Comparison of ENCODE assay signal across 9 mouse cellular contexts in the genomic region with DNA sequence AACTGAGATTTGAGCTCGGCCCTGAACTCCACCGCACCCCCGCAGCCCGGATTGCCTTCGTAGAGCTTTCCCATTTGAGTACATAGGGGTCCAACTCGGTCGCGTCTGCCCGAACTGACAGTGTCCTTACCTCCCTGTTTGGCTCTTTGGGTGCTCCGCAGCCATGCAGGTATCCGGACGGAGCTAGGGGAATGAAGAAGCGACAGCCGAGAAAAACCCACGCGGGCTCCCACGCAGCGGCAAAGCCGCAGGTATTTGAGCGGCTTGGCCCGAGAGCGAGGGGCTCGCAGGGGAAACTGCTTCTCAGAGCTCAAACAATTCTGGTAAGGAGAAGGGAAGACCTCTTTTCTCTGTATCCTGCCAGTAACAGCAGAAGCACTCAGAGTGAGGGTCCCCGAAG.
DNase-seq lines count a peak whose midpoint lies in the region; ATAC-seq and TF ChIP-seq lines count a peak whose summit lies in the region.
"Had no signal": no experiment of that assay in that cellular context is flagged by ENCODE, and none has a peak within 500 bp of the region (broad histone marks: within the 10 kb centered on the region; RNA-seq: fewer than 3 reads in every experiment).

No protein-coding gene starts in this region.

- no peak overlapping the region for H3K9ac ChIP-seq in kidney, postnatal 0 days (ENCODE audit: low read depth, low read length)
- H3K9ac ChIP-seq in embryonic facial prominence, embryonic 15.5 days = no peak overlapping the region
- H3K9ac ChIP-seq in intestine, embryonic 14.5 days (ENCODE audit: low read length) = no peak overlapping the region
- H3K9ac ChIP-seq in midbrain, embryonic 16.5 days (ENCODE audit: low read depth, low read length) = no peak overlapping the region

- H3K4me1 ChIP-seq in kidney, postnatal 0 days (replicated peaks; ENCODE audit: insufficient read depth, low read length) = peaks cover 22% of the 10 kb centered on the region
- peaks cover 38% of the 10 kb centered on the region for H3K4me1 ChIP-seq in embryonic facial prominence, embryonic 15.5 days
- H3K4me1 ChIP-seq in intestine, embryonic 14.5 days (replicated peaks; ENCODE audit: control insufficient read depth, insufficient read depth, low read length) = peaks cover 19% of the 10 kb centered on the region; the same call in 1 of the 2 replicates
- peaks cover 7% of the 10 kb centered on the region for H3K4me1 ChIP-seq in midbrain, embryonic 16.5 days (ENCODE audit: control insufficient read depth, insufficient read depth, low read length)

- ATAC-seq in kidney, postnatal 0 days (replicated peaks; ENCODE audit: low FRiP score, low read depth) = no peak
- ATAC-seq in embryonic facial prominence, embryonic 15.5 days (ENCODE audit: insufficient number of reproducible peaks, low FRiP score, low TSS enrichment, low read depth) = no peak
- no peak for ATAC-seq in intestine, embryonic 14.5 days (replicated peaks; ENCODE audit: low FRiP score, low TSS enrichment, low read depth)
- ATAC-seq in midbrain, embryonic 16.5 days = no peak

- H3K4me2 ChIP-seq in kidney, postnatal 0 days (ENCODE audit: low read length) = peak overlapping the region; percentile 51
- peak overlapping the region; percentile 49 for H3K4me2 ChIP-seq in embryonic facial prominence, embryonic 15.5 days (replicated peaks)
- H3K4me2 ChIP-seq in intestine, embryonic 14.5 days (ENCODE audit: low read length) = peak overlapping the region; percentile 39
- peak overlapping the region; percentile 39; the same call in 1 of the 2 replicates for H3K4me2 ChIP-seq in midbrain, embryonic 16.5 days (ENCODE audit: low read length)

- WGBS in kidney, postnatal 0 days = 31% methylated on average over 24 of the region's 24 CpGs
- WGBS in embryonic facial prominence, embryonic 15.5 days = 37% methylated on average over 24 of the region's 24 CpGs
- WGBS in intestine, embryonic 14.5 days = 17% methylated on average over 24 of the region's 24 CpGs
- 12% methylated on average over 24 of the region's 24 CpGs for WGBS in midbrain, embryonic 16.5 days

- H3K9me3 ChIP-seq in kidney, postnatal 0 days (replicated peaks; ENCODE audit: low read length) = no peaks in the 10 kb centered on the region
- no peaks in the 10 kb centered on the region for H3K9me3 ChIP-seq in embryonic facial prominence, embryonic 15.5 days (replicated peaks)
- H3K9me3 ChIP-seq in intestine, embryonic 14.5 days (ENCODE audit: control insufficient read depth, low read length) = no peaks in the 10 kb centered on the region
- H3K9me3 ChIP-seq in midbrain, embryonic 16.5 days (replicated peaks; ENCODE audit: control insufficient read depth, low read length, poor library complexity, severe bottlenecking) = no peaks in the 10 kb centered on the region

- H3K27me3 ChIP-seq in kidney, postnatal 0 days (ENCODE audit: insufficient read depth, low read length) = peaks cover 25% of the 10 kb centered on the region
- H3K27me3 ChIP-seq in embryonic facial prominence, embryonic 15.5 days = peaks cover 35% of the 10 kb centered on the region
- H3K27me3 ChIP-seq in intestine, embryonic 14.5 days (replicated peaks; ENCODE audit: control insufficient read depth, insufficient read depth, low read length) = peaks cover 57% of the 10 kb centered on the region
- H3K27me3 ChIP-seq in midbrain, embryonic 16.5 days (ENCODE audit: control insufficient read depth, insufficient read depth, low read depth, low read length) = peaks cover 27% of the 10 kb centered on the region

- no peak overlapping the region for H3K27ac ChIP-seq in kidney, postnatal 0 days
- no peak overlapping the region for H3K27ac ChIP-seq in embryonic facial prominence, embryonic 15.5 days (replicated peaks)
- H3K27ac ChIP-seq in intestine, embryonic 14.5 days (ENCODE audit: low read depth) = no peak overlapping the region
- H3K27ac ChIP-seq in midbrain, embryonic 16.5 days (ENCODE audit: low read length) = no peak overlapping the region

- intact Hi-C loops in left cerebral cortex, postnatal 36 days (cut with DNase I) = no loop called here

- H3K36me3 ChIP-seq in kidney, postnatal 0 days (ENCODE audit: insufficient read depth, low read length) = no peaks in the 10 kb centered on the region
- no peaks in the 10 kb centered on the region for H3K36me3 ChIP-seq in embryonic facial prominence, embryonic 15.5 days
- H3K36me3 ChIP-seq in intestine, embryonic 14.5 days (ENCODE audit: control insufficient read depth, insufficient read depth, low read length) = no peaks in the 10 kb centered on the region
- H3K36me3 ChIP-seq in midbrain, embryonic 16.5 days (ENCODE audit: control insufficient read depth, insufficient read depth, low read length) = no peaks in the 10 kb centered on the region

- no peak for TF ChIP-seq CTCF in kidney, postnatal 0 days (IDR thresholded peaks at IDR 0.05; ENCODE audit: low read depth)

- H3K4me3 ChIP-seq in kidney, postnatal 0 days (replicated peaks; ENCODE audit: low read depth, low read length) = peak overlapping the region; percentile 24
- H3K4me3 ChIP-seq in embryonic facial prominence, embryonic 15.5 days (replicated peaks) = peak overlapping the region; percentile 31
- peak overlapping the region; percentile 13; the same call in 1 of the 2 replicates for H3K4me3 ChIP-seq in intestine, embryonic 14.5 days (ENCODE audit: low read depth, low read length)
- no peak overlapping the region; the same call in 1 of the 2 replicates for H3K4me3 ChIP-seq in midbrain, embryonic 16.5 days (ENCODE audit: low read depth, low read length)

- no peak for DNase-seq in kidney, postnatal 0 days (ENCODE audit: low spot score)
- no peak for DNase-seq in kidney, adult 11 months
- DNase-seq in intestine, embryonic 14.5 days (ENCODE audit: low spot score) = peak; percentile 63
- no peak for DNase-seq in left cerebral cortex, postnatal 36 days (ENCODE audit: low spot score in 2 of 2)
- DNase-seq in cerebellum, adult 11 months = no peak
- no peak for DNase-seq in urinary bladder, postnatal 25 days (ENCODE audit: low spot score)
- DNase-seq: gastrocnemius, postnatal 25 days had no signal
